Mouse (Mus musculus) embryo, embryonic 9.5 days (tissue): ENCODE results near the gene Nxph4.

Source experiments
- DNase-seq: peaks from one replicate; pipeline ENCODE4 v3.0.0-alpha.2; 2017; ENCODE audit errors: extremely low spot score

Nxph4 gene

GRCm38 (mm10) chr10:127515271-127515982, 18.9 kb downstream of the Nxph4 start:
- DNase-seq = no peak

DNA sequence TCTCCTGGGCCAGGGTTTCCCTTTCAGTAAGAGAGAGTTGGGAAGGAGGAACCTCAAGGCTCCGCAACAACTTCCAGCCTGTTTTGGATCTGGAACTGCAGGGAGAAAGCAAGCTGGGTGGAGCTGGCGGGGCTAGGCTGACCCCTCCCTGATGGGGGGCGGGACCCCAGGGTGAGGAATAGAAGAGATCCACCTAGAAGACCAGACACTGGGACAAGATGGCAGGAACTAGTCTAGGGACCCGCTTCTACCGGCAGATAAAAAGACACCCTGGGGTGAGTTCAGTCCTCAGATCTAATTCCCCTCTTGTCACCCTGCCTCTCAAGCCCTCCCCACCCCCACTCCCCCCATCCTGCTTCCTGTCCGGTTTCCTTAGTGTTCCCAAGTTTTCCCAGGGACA, 19.6 kb downstream of the Nxph4 start, which contains the start of gene Ndufa4l2:
Gene Ndufa4l2, plus strand, starts transcription at position 204 of the 400 bp plus-strand sequence.
- no peak for DNase-seq

DNA sequence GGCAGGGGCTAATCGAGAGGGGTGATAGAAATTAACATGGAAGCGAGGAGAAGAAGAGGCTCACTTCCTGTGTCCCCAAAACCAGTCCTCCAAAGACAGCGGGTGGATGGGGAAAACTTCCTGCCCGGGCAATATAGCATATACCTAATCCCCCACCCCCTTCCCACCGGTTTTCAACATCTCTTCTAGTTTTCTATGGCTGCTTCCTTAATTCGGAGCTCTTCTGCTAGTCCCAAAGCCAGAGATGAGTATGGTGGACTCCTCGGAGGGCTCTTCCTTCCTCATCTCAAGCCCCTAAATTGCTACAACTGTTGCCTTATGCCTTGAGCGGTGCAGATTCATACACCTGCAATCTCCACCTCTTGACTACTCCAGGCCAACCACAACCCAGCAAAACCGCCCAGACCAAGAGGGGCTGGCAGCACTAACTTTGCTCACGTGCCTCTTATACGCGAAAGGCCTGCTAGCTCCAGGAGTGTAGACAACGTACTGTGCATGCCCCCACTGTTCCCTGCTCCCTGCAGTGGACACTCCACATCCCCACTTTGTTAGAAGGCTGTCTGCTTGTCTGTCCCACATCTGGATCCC, 20.2 kb downstream of the Nxph4 start:
- DNase-seq = no peak

DNA sequence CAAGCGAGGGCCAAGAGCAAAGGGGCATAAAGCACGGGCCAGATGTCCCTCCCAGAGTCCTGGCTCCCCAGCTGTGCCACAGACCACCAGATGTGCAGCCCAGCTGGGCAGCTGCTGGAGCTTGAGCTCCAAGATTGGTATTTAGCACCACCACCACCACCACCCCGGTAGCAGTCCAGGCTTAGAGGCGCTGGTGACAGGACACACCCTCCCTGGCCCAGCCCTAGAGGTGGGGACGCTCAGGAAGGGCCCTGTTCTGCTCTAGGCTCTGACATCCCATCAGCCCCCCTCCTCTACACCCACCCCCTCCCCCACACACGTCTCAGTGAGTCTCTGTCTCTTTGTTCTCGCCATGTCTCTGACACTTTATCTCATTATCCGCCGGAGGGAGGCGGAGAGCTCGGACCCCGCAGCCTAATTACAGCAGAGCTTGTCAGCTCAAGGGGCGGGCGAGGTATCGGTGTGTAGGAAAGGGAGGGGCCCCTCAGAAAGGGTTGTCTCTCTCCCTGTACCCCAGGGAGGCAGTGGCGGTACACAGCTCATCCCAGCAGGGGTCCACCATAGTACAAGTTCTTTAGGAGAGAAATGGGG, 20.8 kb downstream of the Nxph4 start:
- peak; percentile 45 for DNase-seq

GRCm38 (mm10) chr10:127512813-127513212, 21.5 kb downstream of the Nxph4 start:
- peak; percentile 96 for DNase-seq

DNA sequence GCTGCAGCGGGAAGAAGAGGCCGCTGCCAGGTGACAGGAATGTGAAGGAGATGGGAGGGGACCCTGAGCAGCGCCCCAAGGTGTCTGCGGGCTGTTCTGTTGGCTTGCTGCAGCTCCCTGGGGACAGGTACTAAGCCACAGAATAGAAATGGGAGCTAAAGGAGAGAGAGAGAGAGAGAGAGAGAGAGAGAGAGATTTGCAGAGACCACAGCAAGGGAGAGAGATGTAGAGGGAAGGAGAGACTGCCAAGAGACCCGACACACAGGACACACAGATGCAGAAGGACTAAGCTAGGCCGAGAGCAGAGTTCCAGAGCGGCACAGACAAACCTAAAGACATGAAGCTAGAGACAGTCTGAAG, 22.1 kb downstream of the Nxph4 start:
- no peak for DNase-seq

GRCm38 (mm10) chr10:127511634-127512306, 22.6 kb downstream of the Nxph4 start:
- peak; percentile 69 for DNase-seq

- DNase-seq = peak; percentile 33
Measured at GRCm38 (mm10) chr10:127510895-127511617, 23.3 kb downstream of the Nxph4 start.

GRCm38 (mm10) chr10:127509837-127510701, 24.3 kb downstream of the Nxph4 start:
- DNase-seq = peak; percentile 29

DNA sequence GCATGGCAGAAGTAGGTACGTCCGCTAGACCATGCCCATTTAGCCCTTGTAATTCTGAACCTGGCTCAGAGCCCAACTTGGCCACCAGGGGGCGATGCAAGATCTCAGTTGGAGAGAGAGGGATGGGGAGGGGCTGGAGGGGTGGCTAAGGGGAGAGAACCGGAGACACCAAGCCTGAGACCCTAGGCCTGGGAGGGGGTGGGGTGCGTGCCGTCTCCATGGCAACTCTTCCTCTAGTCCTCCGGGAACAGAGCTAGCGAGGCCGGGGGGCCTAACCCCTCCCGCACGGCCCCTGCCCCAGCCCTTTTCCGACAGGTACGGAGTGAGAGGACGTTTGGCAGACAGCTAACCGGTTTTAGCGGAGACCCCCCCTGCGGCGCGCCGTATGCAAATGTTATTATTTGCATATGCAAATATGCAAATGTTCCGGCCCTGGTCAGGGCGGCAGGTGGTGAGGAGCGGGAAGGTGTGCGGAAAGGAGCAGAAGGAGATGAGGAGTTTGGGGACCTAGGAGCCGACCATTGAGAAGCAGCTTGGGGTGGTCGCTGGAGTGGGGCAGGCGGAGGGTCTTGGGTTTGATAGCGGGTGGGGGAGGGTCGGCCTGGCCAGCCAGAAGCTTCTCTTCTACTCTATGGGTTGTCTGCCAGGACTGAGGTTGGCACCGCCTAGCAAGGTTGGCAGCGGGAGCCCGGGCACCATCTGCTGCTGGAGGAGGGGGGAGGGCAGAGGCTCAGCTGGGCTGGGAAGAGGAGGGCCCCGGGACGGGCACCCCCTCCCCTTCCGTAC, 25.1 kb downstream of the Nxph4 start:
- peak; percentile 98 for DNase-seq

DNA sequence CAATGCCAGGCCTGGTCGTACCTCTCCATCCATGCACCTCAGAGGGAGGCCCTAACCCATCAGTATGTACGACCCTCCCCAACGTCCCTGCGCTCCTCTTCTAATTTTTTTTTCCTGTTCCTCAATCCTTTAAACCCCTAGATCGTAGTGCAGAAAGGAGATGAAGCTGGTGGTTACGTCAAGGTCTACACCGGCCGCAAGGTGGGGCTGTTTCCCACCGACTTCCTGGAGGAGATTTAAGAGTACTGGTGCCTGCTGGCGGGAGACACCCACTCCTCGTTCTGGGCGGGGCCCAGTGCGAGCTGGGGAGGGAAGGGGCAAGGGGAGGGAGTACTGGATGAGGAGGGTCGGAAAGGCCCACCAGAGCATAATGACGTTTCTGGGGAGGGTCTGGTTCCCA, 26.1 kb downstream of the Nxph4 start:
- DNase-seq = peak; percentile 82

- no peak for DNase-seq
Measured at GRCm38 (mm10) chr10:127500894-127501893, 33.2 kb downstream of the Nxph4 start, which contains the start of gene Stac3. TSS of gene Stac3 (plus strand) at chr10:127501686.

DNA sequence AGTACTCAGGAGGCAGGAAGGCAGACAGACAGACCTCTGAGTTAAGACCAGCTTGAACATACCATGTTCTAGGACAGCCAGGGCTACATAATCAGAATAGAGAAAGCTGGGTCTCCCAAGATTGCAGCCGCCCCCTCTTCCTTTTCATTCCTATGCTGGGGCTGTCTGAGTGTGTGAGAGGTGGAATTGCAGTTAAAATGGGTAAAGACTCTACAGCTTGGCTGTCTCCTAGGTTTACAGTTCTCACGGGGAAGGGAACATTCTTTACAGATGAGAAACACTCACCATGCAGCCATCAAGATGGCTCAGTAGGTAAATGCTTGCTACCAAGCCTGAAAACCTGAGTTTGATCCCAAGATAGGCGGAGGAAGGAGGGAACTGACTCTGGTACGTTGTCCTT, 34.3 kb downstream of the Nxph4 start:
- no peak for DNase-seq

GRCm38 (mm10) chr10:127499516-127499915, 34.8 kb downstream of the Nxph4 start:
- DNase-seq = no peak

DNA sequence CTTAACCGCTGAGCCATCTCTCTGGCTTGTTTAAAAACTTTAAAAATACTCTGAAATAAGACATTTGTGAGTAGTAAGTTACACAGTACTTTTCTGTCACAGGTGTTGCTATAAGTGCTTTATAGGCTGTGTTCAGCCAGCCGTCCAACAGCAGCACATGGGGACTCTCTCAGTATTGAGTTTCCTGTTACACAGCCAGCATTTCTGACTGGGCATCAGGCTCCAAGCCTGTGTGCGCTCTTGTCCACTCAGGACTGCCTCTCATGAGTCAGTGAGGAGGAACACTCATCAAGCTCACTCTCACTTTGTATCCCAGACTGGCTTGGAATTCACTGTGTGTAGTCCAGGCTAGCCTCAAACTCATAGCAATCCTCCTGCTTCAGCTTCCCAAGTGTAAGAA, 38.2 kb downstream of the Nxph4 start:
- DNase-seq = no peak

DNA sequence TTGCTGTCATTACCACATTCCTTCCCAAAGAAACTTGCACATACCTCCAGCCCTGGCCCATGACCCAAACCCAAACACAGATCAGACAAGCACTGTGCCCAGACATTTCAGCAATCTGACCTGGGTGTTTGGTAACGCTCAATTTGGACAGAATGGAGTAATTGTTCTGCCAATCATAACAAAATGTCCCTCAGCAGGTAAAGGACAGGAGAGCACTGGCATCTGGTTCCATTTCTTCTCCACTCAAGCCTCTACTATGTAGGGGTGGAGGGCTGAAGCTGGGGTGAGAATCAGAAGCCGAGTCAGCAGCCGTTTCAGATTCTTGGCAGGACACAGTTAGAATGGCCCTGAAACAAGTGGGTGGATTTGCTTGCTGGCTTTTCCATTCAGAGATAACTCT, 42.2 kb downstream of the Nxph4 start:
- DNase-seq = no peak

GRCm38 (mm10) chr10:127491128-127491512, 43.2 kb downstream of the Nxph4 start:
- DNase-seq = no peak

GRCm38 (mm10) chr10:127490160-127491127, 43.9 kb downstream of the Nxph4 start:
- DNase-seq = no peak
